Mouse (Mus musculus) C2C12 (cell line): ENCODE measurements around the gene Ankrd16. TPM values are rescaled to one million over a fixed set of nuclear protein-coding genes. Genes with fewer than 3 reads are reported as not detected.

Source experiments
- H3K27me3 ChIP-seq: one replicate; pipeline ENCODE4 v1.6.1; 2011; ENCODE audit not compliant: control insufficient read depth, insufficient read depth, insufficient read length
- H3K36me3 ChIP-seq: one replicate; pipeline ENCODE4 v1.6.1; 2011; ENCODE audit not compliant: control insufficient read depth, insufficient read depth
- H3K4me3 ChIP-seq: one replicate; pipeline ENCODE4 v1.5.1; 2011; ENCODE audit warnings: mild to moderate bottlenecking, control low read depth; ENCODE audit not compliant: poor library complexity, insufficient read depth, severe bottlenecking
- H3K79me2 ChIP-seq: one replicate; pipeline ENCODE4 v1.6.1; 2011; ENCODE audit not compliant: control insufficient read depth, insufficient read depth
- H3K79me3 ChIP-seq: one replicate; pipeline ENCODE4 v1.6.1; 2011; ENCODE audit warnings: low read depth, control low read depth
- H3ac ChIP-seq: one replicate; pipeline ENCODE3; 2011; ENCODE audit warnings: low read depth; ENCODE audit not compliant: control insufficient read depth, insufficient read length
- CEBPB ChIP-seq: IDR thresholded peaks from one replicate; pipeline ENCODE4 v1.6.1; 2011; ENCODE audit warnings: low read depth, mild to moderate bottlenecking, control low read depth, moderate library complexity
- CTCF ChIP-seq: IDR thresholded peaks from one replicate; pipeline ENCODE4 v1.5.1; 2011; ENCODE audit not compliant: control insufficient read depth, insufficient read depth, insufficient read length
- FOSL1 ChIP-seq: IDR thresholded peaks from one replicate; pipeline ENCODE4 v1.8.0; 2011; ENCODE audit warnings: mild to moderate bottlenecking, low read length; ENCODE audit not compliant: poor library complexity, insufficient read depth, severe bottlenecking
- MAX ChIP-seq: IDR thresholded peaks from one replicate; pipeline ENCODE4 v1.6.1; 2011; ENCODE audit warnings: mild to moderate bottlenecking, control low read depth
- MYOD1 ChIP-seq: IDR thresholded peaks from one replicate; pipeline ENCODE4 v1.6.1; 2011; ENCODE audit warnings: low read depth; ENCODE audit not compliant: control insufficient read depth, insufficient read length
- MYOG ChIP-seq: IDR thresholded peaks from one replicate; pipeline ENCODE4 v1.6.1; 2011; ENCODE audit not compliant: control insufficient read depth, insufficient read length; ENCODE audit errors: extremely low read depth
- USF1 ChIP-seq: IDR thresholded peaks from one replicate; pipeline ENCODE4 v1.6.1; 2011; ENCODE audit warnings: low read depth, mild to moderate bottlenecking, control low read depth, moderate library complexity
- polyA plus RNA-seq: library from polyadenylated mRNA; unstranded; fragments of >200 nt; fragmentation: generic; extraction: Trizol; gene quantifications from one replicate; pipeline ENCODE4 v1.2.1, GENCODE M21; 2012; ENCODE audit warnings: missing spikeins

The Ankrd16 gene
- polyA plus RNA-seq, 1 experiment: 8.0 TPM

- H3K27me3 ChIP-seq: no peaks in the 10 kb centered on the region
- H3ac ChIP-seq: no peak overlapping the region
- no peaks in the 10 kb centered on the region for H3K79me2 ChIP-seq
- no peaks in the 10 kb centered on the region for H3K79me3 ChIP-seq
- no peak for TF ChIP-seq MYOD1
- no peak for TF ChIP-seq MAX
- TF ChIP-seq FOSL1: no peak
- no peak for TF ChIP-seq CTCF
- no peak for TF ChIP-seq USF1
- no peak for TF ChIP-seq MYOG
- TF ChIP-seq CEBPB: no peak
- H3K36me3 ChIP-seq: no peaks in the 10 kb centered on the region
- no peak overlapping the region for H3K4me3 ChIP-seq
These were observed 20.3 kb downstream of the Ankrd16 start for GRCm38 (mm10) chr2:11797930-11798364.

- H3K27me3 ChIP-seq: no peaks in the 10 kb centered on the region
These were observed 23.7 kb downstream of the Ankrd16 start for GRCm38 (mm10) chr2:11801299-11801930.

More at GRCm38 (mm10) chr2:11801299-11801930, 23.7 kb downstream of the Ankrd16 start:
- Histone ChIP-seq H3K36me3 (no peaks in the 10 kb centered on the region), H3K79me3 (no peaks in the 10 kb centered on the region), H3K79me2 (no peaks in the 10 kb centered on the region), H3K4me3 (no peak overlapping the region), H3ac (no peak overlapping the region)
- TF ChIP-seq CEBPB (no peak), MYOG (no peak), MAX (no peak), MYOD1 (no peak), USF1 (no peak), CTCF (no peak), FOSL1 (no peak)

Other genes with a start within 250 kb of the Ankrd16 start
- 4.2 TPM for gene Pfkfb3, start 223.8 kb upstream of the Ankrd16 start, polyA plus RNA-seq
- gene Rbm17, start 173.7 kb upstream of the Ankrd16 start, polyA plus RNA-seq: 105 TPM
- gene Gm17490, start 151.6 kb upstream of the Ankrd16 start, polyA plus RNA-seq: not detected
- gene Il2ra, start 135.1 kb upstream of the Ankrd16 start, polyA plus RNA-seq: not detected
- 0.09 TPM for gene Il15ra, start 72.6 kb upstream of the Ankrd16 start, polyA plus RNA-seq
- 32.0 TPM for gene Fbh1, start 294 bp upstream of the Ankrd16 start, polyA plus RNA-seq